In the genomic region with DNA sequence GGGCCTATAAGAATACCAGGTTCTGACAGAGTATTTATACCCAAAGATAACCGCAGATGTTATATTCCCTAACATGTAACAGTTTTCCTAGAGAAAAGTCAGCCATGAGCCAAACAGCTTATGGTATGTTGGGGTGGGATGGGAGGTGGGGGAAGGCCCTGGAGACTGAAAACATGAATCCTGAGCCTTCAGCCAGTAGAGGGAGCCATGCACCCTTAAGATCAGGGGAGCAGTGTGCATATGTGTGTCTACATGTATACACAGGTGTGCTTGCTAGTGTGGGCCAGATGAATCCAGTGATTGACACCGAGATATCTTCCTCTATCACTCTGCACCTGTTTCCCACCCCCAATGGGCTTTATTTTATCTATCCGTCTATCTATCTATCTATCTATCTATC, we compare ENCODE assay signal across 11 mouse cellular contexts. TPM values are rescaled to one million over a fixed set of nuclear protein-coding genes. Genes with fewer than 3 reads are reported as not detected.
DNase-seq lines count a peak whose midpoint lies in the region; ATAC-seq and TF ChIP-seq lines count a peak whose summit lies in the region.
"Had no signal": no experiment of that assay in that cellular context is flagged by ENCODE, and none has a peak within 500 bp of the region (broad histone marks: within the 10 kb centered on the region; RNA-seq: fewer than 3 reads in every experiment).

No protein-coding gene starts in this region.

- TF ChIP-seq CTCF in lung, postnatal 0 days (IDR thresholded peaks at IDR 0.05): peak; percentile 67

- no peak for TF ChIP-seq EP300 in lung, postnatal 0 days (IDR thresholded peaks at IDR 0.05)

- no peak overlapping the region for H3K9ac ChIP-seq in hindbrain, embryonic 14.5 days
- H3K9ac ChIP-seq in hindbrain, embryonic 16.5 days (ENCODE audit: low read depth, low read length): no peak overlapping the region
- no peak overlapping the region for H3K9ac ChIP-seq in lung, postnatal 0 days (replicated peaks; ENCODE audit: low read depth)
- H3K9ac ChIP-seq: lung, embryonic 15.5 days had no signal

- WGBS in hindbrain, embryonic 14.5 days: 66% methylated on average over 3 of the region's 3 CpGs
- WGBS in hindbrain, embryonic 16.5 days: 65% methylated on average over 3 of the region's 3 CpGs
- 53% methylated on average over 3 of the region's 3 CpGs for WGBS in lung, postnatal 0 days

- no peaks in the 10 kb centered on the region for H3K36me3 ChIP-seq in hindbrain, embryonic 14.5 days (replicated peaks; ENCODE audit: control insufficient read depth, insufficient read depth)
- H3K36me3 ChIP-seq in hindbrain, embryonic 16.5 days (ENCODE audit: control insufficient read depth, insufficient read depth, low read length): no peaks in the 10 kb centered on the region
- no peaks in the 10 kb centered on the region for H3K36me3 ChIP-seq in lung, postnatal 0 days (ENCODE audit: insufficient read depth, low read length)
- H3K36me3 ChIP-seq: forebrain, embryonic 10.5 days; lung, embryonic 15.5 days had no signal

- no peaks in the 10 kb centered on the region for H3K4me1 ChIP-seq in hindbrain, embryonic 14.5 days (replicated peaks; ENCODE audit: control insufficient read depth, insufficient read depth, low read length)
- H3K4me1 ChIP-seq in hindbrain, embryonic 16.5 days (ENCODE audit: control insufficient read depth, insufficient read depth, low read depth, low read length): no peaks in the 10 kb centered on the region
- no peaks in the 10 kb centered on the region for H3K4me1 ChIP-seq in lung, postnatal 0 days (ENCODE audit: insufficient read depth, low read depth, low read length)
- H3K4me1 ChIP-seq: lung, embryonic 15.5 days had no signal

- H3K27me3 ChIP-seq in hindbrain, embryonic 14.5 days (ENCODE audit: control insufficient read depth, insufficient read depth, low read length): no peaks in the 10 kb centered on the region
- no peaks in the 10 kb centered on the region for H3K27me3 ChIP-seq in hindbrain, embryonic 16.5 days (replicated peaks; ENCODE audit: control insufficient read depth, insufficient read depth, low read length)
- H3K27me3 ChIP-seq in lung, postnatal 0 days (replicated peaks; ENCODE audit: insufficient read depth, low read length): no peaks in the 10 kb centered on the region
- H3K27me3 ChIP-seq: lung, embryonic 15.5 days had no signal

- H3K4me3 ChIP-seq in hindbrain, embryonic 14.5 days (replicated peaks; ENCODE audit: low read length): no peak overlapping the region
- no peak overlapping the region for H3K4me3 ChIP-seq in hindbrain, embryonic 16.5 days (ENCODE audit: low read length)
- H3K4me3 ChIP-seq in lung, postnatal 0 days (ENCODE audit: low read depth, low read length): no peak overlapping the region
- H3K4me3 ChIP-seq: forebrain, embryonic 10.5 days; lung, embryonic 15.5 days had no signal

- no peak overlapping the region for H3K4me2 ChIP-seq in hindbrain, embryonic 14.5 days (replicated peaks)
- H3K4me2 ChIP-seq in hindbrain, embryonic 16.5 days (ENCODE audit: low read length): no peak overlapping the region
- no peak overlapping the region for H3K4me2 ChIP-seq in lung, postnatal 0 days (replicated peaks; ENCODE audit: low read depth, low read length)
- H3K4me2 ChIP-seq: lung, embryonic 15.5 days had no signal

- H3K27ac ChIP-seq in hindbrain, embryonic 14.5 days: no peak overlapping the region
- H3K27ac ChIP-seq in hindbrain, embryonic 16.5 days (ENCODE audit: low read depth, low read length): no peak overlapping the region
- H3K27ac ChIP-seq in lung, postnatal 0 days (ENCODE audit: low read length): no peak overlapping the region
- H3K27ac ChIP-seq: forebrain, embryonic 10.5 days; lung, embryonic 15.5 days had no signal

- no peak for ATAC-seq in hindbrain, embryonic 14.5 days (ENCODE audit: low FRiP score)
- ATAC-seq in hindbrain, embryonic 16.5 days: no peak
- no peak for ATAC-seq in lung, postnatal 0 days
- ATAC-seq: inflammation-experienced regulatory T-cells, adult 6 months had no signal

- no peaks in the 10 kb centered on the region for H3K9me3 ChIP-seq in hindbrain, embryonic 14.5 days (ENCODE audit: control insufficient read depth, low read length)
- no peaks in the 10 kb centered on the region for H3K9me3 ChIP-seq in hindbrain, embryonic 16.5 days (ENCODE audit: control insufficient read depth, low read length)
- no peaks in the 10 kb centered on the region for H3K9me3 ChIP-seq in lung, postnatal 0 days (ENCODE audit: low read length)
- H3K9me3 ChIP-seq: forebrain, embryonic 10.5 days; lung, embryonic 15.5 days had no signal

- peak; percentile 58 for DNase-seq in hindbrain, embryonic 14.5 days (ENCODE audit: low spot score)
- DNase-seq in lung, postnatal 0 days (ENCODE audit: low spot score): peak; percentile 24
- DNase-seq in lung, postnatal 4 days: no peak
- DNase-seq in NIH3T3 (ENCODE audit: low read depth): peak; percentile 47
- peak; percentile 58 for DNase-seq in retina, embryonic 14.5 days (ENCODE audit: low spot score)
- DNase-seq in spleen, postnatal 10 days (ENCODE audit: low spot score in 2 of 2): no peak
- no peak for DNase-seq in adrenal gland, adult 2 months

RNA-seq across cellular contexts. Expression of a gene that starts 20.2 kb away (rescaled TPM):
- polyA plus RNA-seq in hindbrain, embryonic 14.5 days (2014; fragmentation: Nextera tagmentation; extraction: Ambion mirVana): 41.0 and 45.0 TPM in 2 replicates
- polyA plus RNA-seq in hindbrain, embryonic 16.5 days (2015; fragmentation: Nextera tagmentation; extraction: Ambion mirVana): 42.7 and 54.7 TPM in 2 replicates
- polyA plus RNA-seq in lung, postnatal 0 days (2015; fragmentation: Nextera tagmentation; extraction: Ambion mirVana): 24.4 and 25.5 TPM in 2 replicates
- 1 to 10 TPM; 5.1 to 6.4 TPM for total RNA-seq in adrenal gland, adult 2 months (2021)
- 10.9 and 14.5 TPM in 2 replicates for polyA plus RNA-seq in adrenal gland, adult 2 months (2012; rRNA removed)

RNA-seq across cellular contexts. Expression of a gene that starts 24.6 kb away (rescaled TPM):
- polyA plus RNA-seq in hindbrain, embryonic 14.5 days (2014; fragmentation: Nextera tagmentation; extraction: Ambion mirVana): 202 and 220 TPM in 2 replicates
- 200 and 274 TPM in 2 replicates for polyA plus RNA-seq in hindbrain, embryonic 16.5 days (2015; fragmentation: Nextera tagmentation; extraction: Ambion mirVana)
- 1.4 and 1.6 TPM in 2 replicates for polyA plus RNA-seq in lung, postnatal 0 days (2015; fragmentation: Nextera tagmentation; extraction: Ambion mirVana)
- 1 to 10 TPM in 1 of 2 experiments, under 1 TPM in 1; 0.92 to 2.3 TPM for total RNA-seq in adrenal gland, adult 2 months (2021)
- polyA plus RNA-seq in adrenal gland, adult 2 months (2012; rRNA removed): 0.62 and 0.98 TPM in 2 replicates

RNA-seq across cellular contexts. Expression of a gene that starts 39.0 kb away (rescaled TPM):
- 33.3 and 41.0 TPM in 2 replicates for polyA plus RNA-seq in hindbrain, embryonic 14.5 days (2014; fragmentation: Nextera tagmentation; extraction: Ambion mirVana)
- 33.6 and 35.4 TPM in 2 replicates for polyA plus RNA-seq in hindbrain, embryonic 16.5 days (2015; fragmentation: Nextera tagmentation; extraction: Ambion mirVana)
- polyA plus RNA-seq in lung, postnatal 0 days (2015; fragmentation: Nextera tagmentation; extraction: Ambion mirVana): 30.1 and 34.5 TPM in 2 replicates
- total RNA-seq in adrenal gland, adult 2 months (2021): 10 to 100 TPM; 49.0 to 50.9 TPM
- polyA plus RNA-seq in adrenal gland, adult 2 months (2012; rRNA removed): 140 and 145 TPM in 2 replicates

Comparison
In these comparisons a context has a peak if more than half of its experiments do, and no peak if none do; other contexts are left out.
1. DNase-seq: peak in hindbrain, embryonic 14.5 days (single experiment), lung, postnatal 0 days (single experiment), NIH3T3 (single experiment) and retina, embryonic 14.5 days (single experiment); none in lung, postnatal 4 days (0 of 2), spleen, postnatal 10 days (0 of 2) and adrenal gland, adult 2 months (single experiment).
2. RNA of a gene that starts 24.6 kb away (polyA plus RNA-seq): 202 to 220 TPM in hindbrain, embryonic 14.5 days and 200 to 274 TPM in hindbrain, embryonic 16.5 days; 1.4 to 1.6 TPM in lung, postnatal 0 days and 0.62 to 0.98 TPM in adrenal gland, adult 2 months; every median in the first group is over 10 times any median in the second.